Mouse (Mus musculus) MEL (cell line): ENCODE data around the gene Ttyh2. TPM values are rescaled to one million over a fixed set of nuclear protein-coding genes. Genes with fewer than 3 reads are reported as not detected.

ENCODE experiments used
- DNase-seq: peaks from one replicate; pipeline ENCODE4 v3.0.0; 2011; ENCODE audit warnings: low read depth, low spot score
- H3K27ac ChIP-seq: 2 replicates; pipeline ENCODE4 v1.5.1; 2012; ENCODE audit warnings: low read depth, mild to moderate bottlenecking, control low read depth, low read length, moderate library complexity; ENCODE audit not compliant: control insufficient read depth
- H3K27me3 ChIP-seq, 2 experiments: fragments of 150-350 bp in 1 of 2; sonication (generic) in 1 of 2; 2 replicates each; pipeline ENCODE4 v1.6.1; 2012; ENCODE audit warnings: low read length in 2 of 2, mild to moderate bottlenecking in 2 of 2, improper control_type of control experiment in 1 of 2, moderate library complexity in 1 of 2; ENCODE audit not compliant: insufficient read depth in 2 of 2, control insufficient read depth in 1 of 2
- H3K36me3 ChIP-seq, 2 experiments: 2 replicates each; pipeline ENCODE4 v1.6.1; 2012 to 2014; ENCODE audit warnings: low read length in 2 of 2, improper control_type of control experiment in 1 of 2, inconsistent platforms in 1 of 2, mild to moderate bottlenecking in 1 of 2; ENCODE audit not compliant: insufficient read depth in 2 of 2, control insufficient read depth in 1 of 2
- H3K4me1 ChIP-seq, 2 experiments: fragments of 150-350 bp in 1 of 2; sonication (generic) in 1 of 2; 2 replicates each; pipeline ENCODE4 v1.6.1; 2012; ENCODE audit warnings: low read length in 2 of 2, improper control_type of control experiment in 1 of 2, mild to moderate bottlenecking in 1 of 2; ENCODE audit not compliant: insufficient read depth in 2 of 2, control insufficient read depth in 1 of 2
- H3K4me3 ChIP-seq, 2 experiments: fragments of 150-350 bp in 1 of 2; sonication (generic) in 1 of 2; 2 replicates each; pipeline ENCODE4 v1.5.1; 2012; ENCODE audit warnings: low read depth in 2 of 2, low read length in 2 of 2, mild to moderate bottlenecking in 2 of 2, moderate library complexity in 2 of 2, control low read depth in 1 of 2, improper control_type of control experiment in 1 of 2; ENCODE audit not compliant: control insufficient read depth in 1 of 2, insufficient read depth in 1 of 2
- H3K79me2 ChIP-seq: 2 replicates; pipeline ENCODE4 v1.6.1; 2012; ENCODE audit warnings: mild to moderate bottlenecking, low read length, moderate library complexity; ENCODE audit not compliant: control insufficient read depth, poor library complexity, insufficient read depth
- H3K9ac ChIP-seq: 2 replicates; pipeline ENCODE4 v1.6.1; 2012; ENCODE audit warnings: low read depth, mild to moderate bottlenecking, control low read depth, low read length, moderate library complexity; ENCODE audit not compliant: control insufficient read depth, poor library complexity, severe bottlenecking
- H3K9me3 ChIP-seq: fragments of 150-350 bp; sonication (generic); replicated peaks from 2 replicates; pipeline ENCODE4 v1.6.1; 2012; ENCODE audit warnings: mild to moderate bottlenecking, low read length, improper control_type of control experiment, moderate library complexity; ENCODE audit not compliant: insufficient read depth
- BHLHE40 ChIP-seq: IDR thresholded peaks from 2 replicates; pipeline ENCODE4 v1.6.1; 2012; ENCODE audit warnings: low read depth, mild to moderate bottlenecking, inconsistent platforms, low read length, improper control_type of control experiment, borderline replicate concordance
- CHD1 ChIP-seq: IDR thresholded peaks from 2 replicates; pipeline ENCODE4 v1.6.1; 2012; ENCODE audit warnings: low read depth, mild to moderate bottlenecking, inconsistent platforms, low read length, improper control_type of control experiment
- CTCF ChIP-seq, 3 experiments: IDR thresholded peaks in 2 of 3; conservative IDR thresholded peaks in 1 of 3; 2 replicates each; pipeline ENCODE4 v1.5.1; 2011 to 2012; ENCODE audit warnings: low read length in 3 of 3, low read depth in 2 of 3, mild to moderate bottlenecking in 2 of 3, improper control_type of control experiment in 1 of 3, inconsistent platforms in 1 of 3, mixed read lengths in 1 of 3, moderate library complexity in 1 of 3; ENCODE audit not compliant: control insufficient read depth in 1 of 3, insufficient read depth in 1 of 3, poor library complexity in 1 of 3, severe bottlenecking in 1 of 3
- E2F4 ChIP-seq: IDR thresholded peaks from 2 replicates; pipeline ENCODE4 v1.6.1; 2011; ENCODE audit warnings: low read depth, low read length, improper control_type of control experiment, borderline replicate concordance
- EP300 ChIP-seq, 2 experiments: IDR thresholded peaks; 2 replicates each; pipeline ENCODE4 v1.6.1; 2011; ENCODE audit warnings: improper control_type of control experiment in 2 of 2, low read length in 2 of 2, low read depth in 1 of 2, mild to moderate bottlenecking in 1 of 2
- ETS1 ChIP-seq: IDR thresholded peaks from 2 replicates; pipeline ENCODE4 v1.6.1; 2012; ENCODE audit warnings: low read depth, mild to moderate bottlenecking, inconsistent platforms, low read length, improper control_type of control experiment, moderate library complexity
- GABPA ChIP-seq: IDR thresholded peaks from 2 replicates; pipeline ENCODE4 v1.6.1; 2012; ENCODE audit warnings: low read depth, mild to moderate bottlenecking, inconsistent platforms, low read length, improper control_type of control experiment, moderate library complexity
- HCFC1 ChIP-seq: IDR thresholded peaks from 2 replicates; pipeline ENCODE4 v1.6.1; 2012; ENCODE audit warnings: low read depth, mild to moderate bottlenecking, inconsistent platforms, low read length, improper control_type of control experiment, moderate library complexity
- KAT2A ChIP-seq: conservative IDR thresholded peaks from 2 replicates; pipeline ENCODE4 v1.6.1; 2012; ENCODE audit warnings: low read depth, low read length, improper control_type of control experiment, inconsistent platforms
- MXI1 ChIP-seq: IDR thresholded peaks from 2 replicates; pipeline ENCODE4 v1.6.1; 2011; ENCODE audit warnings: mild to moderate bottlenecking, low read depth, low read length, improper control_type of control experiment
- MYB ChIP-seq: IDR thresholded peaks from 2 replicates; pipeline ENCODE4 v1.6.1; 2011; ENCODE audit warnings: mild to moderate bottlenecking, low read depth, low read length, improper control_type of control experiment
- POLR2A ChIP-seq, 2 experiments: IDR thresholded peaks; 2 replicates each; pipeline ENCODE4 v1.6.1; 2011 to 2012; ENCODE audit warnings: low read length in 2 of 2, mild to moderate bottlenecking in 2 of 2, control low read depth in 1 of 2, improper control_type of control experiment in 1 of 2, low read depth in 1 of 2, moderate library complexity in 1 of 2; ENCODE audit not compliant: control insufficient read depth in 1 of 2, insufficient read depth in 1 of 2, poor library complexity in 1 of 2
- RCOR1 ChIP-seq: IDR thresholded peaks from 2 replicates; pipeline ENCODE4 v1.6.1; 2012; ENCODE audit warnings: low read depth, mild to moderate bottlenecking, inconsistent platforms, low read length, improper control_type of control experiment
- TAL1 ChIP-seq: IDR thresholded peaks from 2 replicates; pipeline ENCODE4 v1.6.1; 2012; ENCODE audit warnings: mild to moderate bottlenecking, inconsistent platforms, low read length, moderate library complexity, mixed read lengths
- TBP ChIP-seq: IDR thresholded peaks from 2 replicates; pipeline ENCODE4 v1.8.0; 2011; ENCODE audit warnings: low read depth, low read length, improper control_type of control experiment
- TCF12 ChIP-seq: IDR thresholded peaks from 2 replicates; pipeline ENCODE4 v1.6.1; 2014; ENCODE audit warnings: low read depth, mild to moderate bottlenecking, inconsistent platforms, low read length, improper control_type of control experiment, moderate library complexity
- USF1 ChIP-seq: IDR thresholded peaks from 2 replicates; pipeline ENCODE4 v1.6.1; 2014; ENCODE audit warnings: low read depth, mild to moderate bottlenecking, inconsistent platforms, low read length, improper control_type of control experiment, moderate library complexity
- ZC3H11A ChIP-seq: IDR thresholded peaks from 2 replicates; pipeline ENCODE4 v1.6.1; 2012; ENCODE audit warnings: low read depth, mild to moderate bottlenecking, inconsistent platforms, low read length, improper control_type of control experiment
- polyA plus RNA-seq, 2 experiments: library from polyadenylated mRNA; stranded (reverse) in 1 of 2; unstranded in 1 of 2; fragments of >175 nt in 1 of 2; fragments of >200 nt in 1 of 2; gene quantifications; 2 replicates each; pipeline versions ENCODE4 v1.2.1 to v1.2.4; 2012; ENCODE audit warnings: low replicate concordance in 2 of 2, low read depth in 1 of 2; ENCODE audit not compliant: insufficient read length in 2 of 2, insufficient read depth in 1 of 2, missing spikeins in 1 of 2
- total RNA-seq: library from RNA; depleted of rRNA; stranded (reverse); fragments of 300-350 nt; gene quantifications from 2 replicates; pipeline ENCODE4 v1.2.3, GENCODE M21; 2012

Ttyh2 gene
- total and polyA plus RNA-seq, 3 experiments: 7.2 to 9.7 TPM; not detected in 1

GRCm38 (mm10) chr11:114684627-114685373, 9.6 kb downstream of the Ttyh2 start:
- no peaks in the 10 kb centered on the region for H3K27me3 ChIP-seq
- peaks cover 4 to 18% of the 10 kb centered on the region in 2 experiments for H3K4me1 ChIP-seq
- peak; percentile 62 for DNase-seq
- no peak overlapping the region for H3K27ac ChIP-seq
- H3K9me3 ChIP-seq: no peaks in the 10 kb centered on the region
- H3K79me2 ChIP-seq: no peaks in the 10 kb centered on the region
- no peak overlapping the region for H3K4me3 ChIP-seq
- no peak overlapping the region for H3K9ac ChIP-seq
- peaks cover 0 to 5% of the 10 kb centered on the region in 2 experiments; a peak in 2 of 4 replicates for H3K36me3 ChIP-seq
- TF ChIP-seq TCF12 (no peak), CTCF (IDR thresholded peaks at IDR 0.05 in 2 of 3, conservative IDR thresholded peaks at IDR 0.05 in 1 of 3; ENCODE audit: control insufficient read depth in 1 of 3, insufficient read depth in 1 of 3, low read depth in 2 of 3, low read length in 3 of 3, poor library complexity in 1 of 3, severe bottlenecking in 1 of 3) (no peak), TBP (no peak), ETS1 (no peak), USF1 (no peak), KAT2A (no peak), RCOR1 (no peak), ZC3H11A (no peak), CHD1 (no peak), GABPA (no peak), MXI1 (no peak), E2F4 (no peak), EP300 (IDR thresholded peaks at IDR 0.05; ENCODE audit: low read depth in 1 of 2, low read length in 2 of 2) (no peak), TAL1 (no peak)

GRCm38 (mm10) chr11:114685526-114686040, 10.4 kb downstream of the Ttyh2 start:
- Histone ChIP-seq H3K4me1 (peaks cover 4 to 18% of the 10 kb centered on the region in 2 experiments), H3K36me3 (peaks cover 0 to 5% of the 10 kb centered on the region in 2 experiments; a peak in 2 of 4 replicates), H3K9me3 (no peaks in the 10 kb centered on the region), H3K27me3 (no peaks in the 10 kb centered on the region), H3K4me3 (no peak overlapping the region), H3K9ac (no peak overlapping the region), H3K27ac (no peak overlapping the region), H3K79me2 (no peaks in the 10 kb centered on the region)
- TF ChIP-seq BHLHE40 (no peak), MYB (no peak), ZC3H11A (no peak), RCOR1 (no peak), HCFC1 (no peak), POLR2A (IDR thresholded peaks at IDR 0.05; ENCODE audit: control insufficient read depth in 1 of 2, insufficient read depth in 1 of 2, low read depth in 1 of 2, low read length in 2 of 2, poor library complexity in 1 of 2) (no peak)
- DNase-seq: no peak
